23 mouse cellular contexts compared by ENCODE assay signal in genomic region chr5:120876839-120877238, GRCm38 (mm10). TPM values are rescaled to one million over a fixed set of nuclear protein-coding genes. Genes with fewer than 3 reads are reported as not detected.
"Had no signal": no experiment of that assay in that cellular context is flagged by ENCODE, and none has a peak within 500 bp of the region (broad histone marks: within the 10 kb centered on the region; RNA-seq: fewer than 3 reads in every experiment).

No protein-coding gene starts in this region.

RNA-seq across cellular contexts. Expression of gene Oas1g, which starts 10.6 kb away (rescaled TPM):
- polyA plus RNA-seq: embryonic facial prominence, embryonic 10.5 days; embryonic facial prominence, embryonic 11.5 days; erythroblast, embryonic 14.5 days; forebrain, embryonic 10.5 days; forebrain, embryonic 11.5 days; forebrain, embryonic 12.5 days; forebrain, embryonic 14.5 days; forebrain, embryonic 16.5 days; heart, embryonic 10.5 days; heart, embryonic 11.5 days; heart, embryonic 12.5 days had no signal

RNA-seq across cellular contexts. Expression of gene Oas1h, which starts 15.6 kb away (rescaled TPM):
- polyA plus RNA-seq: cortical plate, adult 2 months; embryonic facial prominence, embryonic 10.5 days; embryonic facial prominence, embryonic 11.5 days; embryonic facial prominence, embryonic 12.5 days; embryonic facial prominence, embryonic 13.5 days; embryonic facial prominence, embryonic 14.5 days; embryonic facial prominence, embryonic 15.5 days; erythroblast, embryonic 14.5 days; forebrain, embryonic 10.5 days; forebrain, embryonic 11.5 days; forebrain, embryonic 12.5 days; forebrain, embryonic 13.5 days; forebrain, embryonic 14.5 days; forebrain, embryonic 15.5 days; forebrain, embryonic 16.5 days; forebrain, postnatal 0 days; frontal cortex, adult 2 months; gonadal fat pad, adult 2 months; heart, adult 2 months; heart, embryonic 10.5 days; heart, embryonic 11.5 days; heart, embryonic 12.5 days; heart, embryonic 13.5 days had no signal

RNA-seq across cellular contexts. Expression of gene Oas1f, which starts 29.7 kb away (rescaled TPM):
- polyA plus RNA-seq: cortical plate, adult 2 months; embryonic facial prominence, embryonic 10.5 days; embryonic facial prominence, embryonic 11.5 days; embryonic facial prominence, embryonic 12.5 days; embryonic facial prominence, embryonic 13.5 days; erythroblast, embryonic 14.5 days; forebrain, embryonic 10.5 days; forebrain, embryonic 11.5 days; forebrain, embryonic 12.5 days; forebrain, embryonic 13.5 days; forebrain, embryonic 14.5 days; forebrain, embryonic 15.5 days; forebrain, embryonic 16.5 days; forebrain, postnatal 0 days; frontal cortex, adult 2 months; gonadal fat pad, adult 2 months; heart, adult 2 months; heart, embryonic 10.5 days; heart, embryonic 11.5 days; heart, embryonic 12.5 days; heart, embryonic 13.5 days had no signal

RNA-seq across cellular contexts. Expression of gene Oas1a, which starts 30.5 kb away (rescaled TPM):
- polyA plus RNA-seq: erythroblast, embryonic 14.5 days had no signal

RNA-seq across cellular contexts. Expression of gene Oas1d, which starts 37.5 kb away (rescaled TPM):
- polyA plus RNA-seq: cortical plate, adult 2 months; embryonic facial prominence, embryonic 10.5 days; embryonic facial prominence, embryonic 11.5 days; embryonic facial prominence, embryonic 12.5 days; embryonic facial prominence, embryonic 13.5 days; embryonic facial prominence, embryonic 14.5 days; embryonic facial prominence, embryonic 15.5 days; erythroblast, embryonic 14.5 days; forebrain, embryonic 10.5 days; forebrain, embryonic 11.5 days; forebrain, embryonic 12.5 days; forebrain, embryonic 13.5 days; forebrain, embryonic 15.5 days; forebrain, embryonic 16.5 days; gonadal fat pad, adult 2 months; heart, adult 2 months; heart, embryonic 10.5 days; heart, embryonic 11.5 days; heart, embryonic 12.5 days; heart, embryonic 13.5 days had no signal
